Mouse (Mus musculus): ENCODE data around the gene March1. TPM values are rescaled to one million over a fixed set of nuclear protein-coding genes. Genes with fewer than 3 reads are reported as not detected.
"Not testable (repeated sequence)": the region's sequence is repeated elsewhere in the genome, so short reads cannot be mapped to it uniquely, and the experiment has no call there.

Gene March1
- polyA plus RNA-seq, 1 experiment from 2014 or later: 1.3 TPM

DNA sequence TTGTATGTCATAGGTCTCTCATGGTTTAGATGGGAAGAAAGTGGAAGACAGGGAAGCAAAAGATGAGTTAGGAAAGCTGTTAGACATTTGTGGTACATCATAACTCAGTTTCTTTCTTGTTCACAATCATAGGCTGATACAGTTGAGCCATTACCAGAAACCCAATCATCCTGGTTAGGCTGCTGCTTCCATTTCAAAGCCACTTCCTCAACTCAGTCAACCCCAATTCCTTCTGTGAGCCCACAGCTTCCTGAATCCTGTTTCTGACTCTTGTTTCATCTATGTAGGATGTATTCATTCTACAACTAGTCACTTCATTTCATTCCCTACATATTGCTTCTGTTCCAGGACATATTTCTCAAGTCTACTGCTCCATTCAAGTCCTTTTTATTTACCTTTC is 775.2 kb downstream of the March1 start:
- no peaks in the 10 kb centered on the region for H3K27me3 ChIP-seq
- H3K4me2 ChIP-seq: no peak overlapping the region
- no peaks in the 10 kb centered on the region for H3K36me3 ChIP-seq (replicated peaks)
- no peak overlapping the region for H3K9ac ChIP-seq
- H3K4me3 ChIP-seq (replicated peaks): no peak overlapping the region
- no peak overlapping the region for H3K27ac ChIP-seq (replicated peaks)
- no peaks in the 10 kb centered on the region for H3K4me1 ChIP-seq (replicated peaks)
- H3K9me3 ChIP-seq (replicated peaks): no peaks in the 10 kb centered on the region
- no peak for ATAC-seq (ENCODE audit: insufficient read depth)

DNA sequence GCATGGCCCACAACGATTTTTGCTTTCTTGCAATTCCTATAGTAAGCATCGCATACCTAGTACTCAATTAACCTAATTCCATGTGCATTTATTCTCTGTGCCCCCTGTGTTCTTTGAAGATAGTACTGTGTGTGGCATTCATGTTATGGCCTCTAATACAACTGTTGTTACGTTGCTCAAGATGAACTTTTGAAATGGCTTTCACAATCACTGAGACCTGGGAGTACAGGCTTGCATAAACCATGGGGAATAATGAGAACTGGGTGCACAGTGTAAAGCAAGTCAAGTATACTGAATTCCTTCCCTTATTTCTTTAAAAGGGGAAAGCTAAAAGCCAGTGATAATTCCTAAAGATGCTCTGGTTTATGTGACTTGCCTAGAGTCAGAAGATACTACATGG is 776.4 kb downstream of the March1 start:
- no peak overlapping the region for H3K9ac ChIP-seq
- no peaks in the 10 kb centered on the region for H3K9me3 ChIP-seq (replicated peaks)
- no peak overlapping the region for H3K27ac ChIP-seq (replicated peaks)
- H3K4me3 ChIP-seq (replicated peaks): no peak overlapping the region
- H3K27me3 ChIP-seq: no peaks in the 10 kb centered on the region
- no peak for ATAC-seq (ENCODE audit: insufficient read depth)
- no peaks in the 10 kb centered on the region for H3K4me1 ChIP-seq (replicated peaks)
- no peaks in the 10 kb centered on the region for H3K36me3 ChIP-seq (replicated peaks)
- H3K4me2 ChIP-seq: no peak overlapping the region
- 50% methylated on average over 3 of the region's 3 CpGs for WGBS (ENCODE audit: insufficient replicate concordance)

DNA sequence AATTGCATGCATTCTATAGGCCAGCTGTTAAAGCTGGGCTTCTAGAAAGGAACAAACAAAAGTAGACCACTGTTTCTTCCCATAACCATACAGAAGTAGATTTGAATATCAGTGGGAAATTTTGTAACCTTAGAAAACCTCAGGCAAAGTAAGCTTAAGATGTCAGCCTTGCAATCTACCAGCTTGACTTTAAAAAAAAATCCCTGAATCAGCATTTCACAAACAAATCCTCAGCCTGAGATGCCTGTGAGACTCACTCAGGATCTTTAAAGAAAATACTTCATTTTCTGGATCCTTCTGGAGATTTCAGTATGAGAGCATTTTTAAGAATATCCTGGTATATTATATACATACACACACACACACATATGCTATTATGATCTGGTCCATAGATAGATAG is 780.1 kb downstream of the March1 start:
- no peaks in the 10 kb centered on the region for H3K9me3 ChIP-seq (replicated peaks)
- H3K4me3 ChIP-seq (replicated peaks): no peak overlapping the region
- H3K9ac ChIP-seq: no peak overlapping the region
- no peaks in the 10 kb centered on the region for H3K36me3 ChIP-seq (replicated peaks)
- no peak overlapping the region for H3K27ac ChIP-seq (replicated peaks)
- no peaks in the 10 kb centered on the region for H3K4me1 ChIP-seq (replicated peaks)
- H3K4me2 ChIP-seq: no peak overlapping the region
- H3K27me3 ChIP-seq: no peaks in the 10 kb centered on the region
- no peak for ATAC-seq (ENCODE audit: insufficient read depth)

DNA sequence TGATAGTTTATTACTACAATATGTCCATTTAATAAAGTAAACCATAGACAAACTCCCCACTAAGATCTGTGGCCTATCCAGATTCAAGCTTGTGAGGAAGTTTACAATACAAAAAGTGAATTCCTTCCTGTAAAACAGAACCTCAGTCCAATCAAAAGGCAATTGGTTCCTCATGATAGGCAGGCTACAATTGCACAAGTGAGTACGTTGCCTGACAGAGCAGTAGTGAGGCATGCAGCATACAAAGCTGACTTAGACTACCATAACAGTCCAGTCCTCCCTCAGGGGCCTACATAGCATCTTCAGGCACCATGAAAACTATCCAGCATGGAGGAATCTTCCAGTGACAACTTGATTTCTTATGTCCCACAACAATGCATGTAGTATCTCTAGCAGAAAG is 782.4 kb downstream of the March1 start:
- 58% methylated on average over 1 of the region's 1 CpGs for WGBS (ENCODE audit: insufficient replicate concordance)
- ATAC-seq (ENCODE audit: insufficient read depth): no peak
- no peak overlapping the region for H3K4me3 ChIP-seq (replicated peaks)
- H3K9ac ChIP-seq: no peak overlapping the region
- H3K4me2 ChIP-seq: no peak overlapping the region
- no peaks in the 10 kb centered on the region for H3K4me1 ChIP-seq (replicated peaks)
- H3K36me3 ChIP-seq (replicated peaks): no peaks in the 10 kb centered on the region
- no peaks in the 10 kb centered on the region for H3K27me3 ChIP-seq
- H3K27ac ChIP-seq (replicated peaks): no peak overlapping the region
- H3K9me3 ChIP-seq (replicated peaks): no peaks in the 10 kb centered on the region

DNA sequence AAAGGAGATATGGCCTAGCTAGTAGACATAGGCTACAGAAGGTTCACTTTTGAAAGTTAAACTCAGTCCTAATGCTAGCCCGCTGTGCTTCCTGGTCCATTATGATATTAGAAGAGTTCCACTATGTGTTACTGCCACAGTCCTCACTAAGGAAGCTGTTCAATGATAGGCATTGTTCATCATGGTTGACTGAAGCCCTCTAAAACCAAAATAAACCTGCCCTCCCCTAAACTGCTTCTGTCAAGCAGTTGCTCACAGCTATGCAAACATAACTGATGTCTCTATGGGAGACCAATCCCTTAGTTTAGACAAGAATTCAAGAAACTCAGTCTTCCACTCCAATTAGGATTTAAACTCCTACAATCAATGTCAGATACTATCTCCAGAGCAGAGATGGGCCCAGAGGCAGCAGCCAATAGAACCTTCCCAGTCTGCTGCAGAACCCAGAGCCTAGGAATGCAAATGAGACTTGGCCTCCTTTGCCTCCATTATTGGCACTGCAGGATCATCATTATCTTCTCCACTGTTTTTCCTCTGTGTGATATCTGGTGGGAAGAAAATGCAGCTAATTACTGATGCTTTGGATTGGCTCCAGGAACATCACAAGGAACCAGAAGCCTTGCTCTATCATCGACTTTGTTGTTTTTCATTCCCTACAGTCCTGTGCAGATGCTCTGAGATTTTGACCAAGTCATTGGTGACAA is 787.2 kb downstream of the March1 start:
- Histone ChIP-seq H3K36me3 (replicated peaks) (no peaks in the 10 kb centered on the region), H3K27ac (replicated peaks) (no peak overlapping the region), H3K4me3 (replicated peaks) (no peak overlapping the region), H3K9me3 (replicated peaks) (no peaks in the 10 kb centered on the region), H3K27me3 (no peaks in the 10 kb centered on the region), H3K9ac (no peak overlapping the region), H3K4me2 (no peak overlapping the region), H3K4me1 (replicated peaks) (no peaks in the 10 kb centered on the region)
- no peak for ATAC-seq (ENCODE audit: insufficient read depth)
- WGBS (ENCODE audit: insufficient replicate concordance): 53% methylated on average over 2 of the region's 2 CpGs

DNA sequence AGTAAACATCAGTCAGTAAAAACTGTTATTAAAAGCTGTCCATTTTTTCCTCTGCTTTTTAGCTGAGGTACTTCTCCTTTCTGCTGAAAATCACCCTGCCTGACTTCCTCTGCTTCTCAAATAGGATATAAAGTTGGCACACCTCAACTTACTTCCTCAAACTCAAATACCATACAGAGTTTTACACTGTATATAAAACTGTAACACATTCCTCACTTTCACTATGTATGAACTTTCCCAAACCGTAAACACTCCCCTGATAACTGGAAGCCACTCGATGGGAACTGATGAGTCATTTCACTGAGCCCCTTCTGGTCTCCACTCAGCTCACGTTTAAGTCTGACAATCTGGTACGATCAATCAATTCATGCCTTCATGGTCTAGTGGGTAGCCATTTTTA is 788.1 kb downstream of the March1 start:
- not testable (repeated sequence) for H3K27ac ChIP-seq (replicated peaks); H3K36me3 ChIP-seq (replicated peaks); H3K9ac ChIP-seq; H3K27me3 ChIP-seq; H3K4me2 ChIP-seq; H3K4me1 ChIP-seq (replicated peaks); H3K4me3 ChIP-seq (replicated peaks); H3K9me3 ChIP-seq (replicated peaks); ATAC-seq (ENCODE audit: insufficient read depth)
- WGBS (ENCODE audit: insufficient replicate concordance): 20% methylated on average over 4 of the region's 4 CpGs

DNA sequence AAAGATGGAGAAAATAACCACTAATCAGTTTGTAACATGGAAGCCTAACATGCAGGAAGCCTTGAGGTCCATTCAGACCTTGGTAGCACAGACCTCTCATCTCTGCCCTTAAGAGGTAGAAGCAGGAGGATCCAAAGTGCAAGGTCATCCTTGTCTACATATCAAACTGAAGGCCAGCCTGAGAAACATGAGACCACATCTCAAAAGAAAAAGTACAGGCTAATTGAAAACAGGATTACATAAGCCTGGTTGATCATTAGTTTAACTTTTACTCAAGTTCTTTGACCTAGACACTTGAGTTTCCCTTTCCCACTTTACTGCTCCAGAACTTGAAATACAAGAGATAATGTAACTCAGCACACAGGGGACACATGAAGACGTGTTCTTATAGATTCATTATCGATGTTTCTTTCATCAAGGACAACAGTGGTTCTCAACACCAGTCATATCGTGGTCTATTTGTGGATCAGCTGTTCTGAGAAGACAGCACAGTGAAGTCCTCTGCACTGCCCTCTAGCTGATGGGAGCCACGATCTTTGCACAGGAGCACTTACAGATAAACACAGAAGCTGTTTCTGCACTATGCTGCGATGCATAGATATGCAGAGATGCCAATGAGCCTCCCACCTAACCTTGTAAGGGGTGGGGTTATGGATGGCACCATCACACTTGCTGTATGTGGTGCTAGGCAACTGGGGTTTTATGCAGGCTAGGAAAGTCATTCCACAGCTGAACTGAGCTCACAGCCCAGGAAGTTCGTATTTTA is 789.1 kb downstream of the March1 start:
- 41% methylated on average over 6 of the region's 6 CpGs for WGBS (ENCODE audit: insufficient replicate concordance)
- no peak overlapping the region for H3K4me3 ChIP-seq (replicated peaks)
- no peak for ATAC-seq (ENCODE audit: insufficient read depth)
- H3K4me2 ChIP-seq: no peak overlapping the region
- no peaks in the 10 kb centered on the region for H3K36me3 ChIP-seq (replicated peaks)
- no peaks in the 10 kb centered on the region for H3K4me1 ChIP-seq (replicated peaks)
- H3K27me3 ChIP-seq: no peaks in the 10 kb centered on the region
- H3K9me3 ChIP-seq (replicated peaks): no peaks in the 10 kb centered on the region
- no peak overlapping the region for H3K9ac ChIP-seq
- no peak overlapping the region for H3K27ac ChIP-seq (replicated peaks)

DNA sequence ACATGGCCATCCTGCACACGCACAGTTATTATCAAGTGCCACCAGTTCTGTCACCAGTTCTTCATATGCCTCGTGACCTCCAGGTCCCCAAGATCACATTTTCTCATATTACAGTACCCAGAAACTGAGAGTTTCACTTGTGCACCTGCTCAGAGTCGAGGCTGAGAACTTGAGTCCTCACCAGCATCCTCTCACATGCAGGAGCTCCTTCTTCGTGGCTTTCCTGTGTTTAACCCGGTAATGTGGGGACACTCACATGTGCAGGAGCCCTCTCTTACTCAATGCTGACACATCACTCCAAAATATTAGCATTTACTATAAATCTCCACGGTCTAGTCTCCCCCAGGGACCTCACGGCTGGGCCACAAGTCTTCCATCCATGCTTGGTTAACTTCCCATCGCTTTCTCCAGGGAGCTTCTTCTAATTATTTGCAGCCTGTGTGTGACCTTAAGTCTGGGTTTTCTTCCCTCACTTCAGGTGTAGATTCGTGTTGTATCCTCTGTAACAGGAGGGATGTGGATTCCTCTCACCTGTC is 792.4 kb downstream of the March1 start:
- no peak overlapping the region for H3K4me3 ChIP-seq (replicated peaks)
- H3K9me3 ChIP-seq (replicated peaks): no peaks in the 10 kb centered on the region
- no peak overlapping the region for H3K9ac ChIP-seq
- no peak overlapping the region for H3K27ac ChIP-seq (replicated peaks)
- no peak overlapping the region for H3K4me2 ChIP-seq
- ATAC-seq (ENCODE audit: insufficient read depth): no peak
- no peaks in the 10 kb centered on the region for H3K27me3 ChIP-seq
- 48% methylated on average over 9 of the region's 9 CpGs for WGBS (ENCODE audit: insufficient replicate concordance)
- no peaks in the 10 kb centered on the region for H3K4me1 ChIP-seq (replicated peaks)
- no peaks in the 10 kb centered on the region for H3K36me3 ChIP-seq (replicated peaks)

DNA sequence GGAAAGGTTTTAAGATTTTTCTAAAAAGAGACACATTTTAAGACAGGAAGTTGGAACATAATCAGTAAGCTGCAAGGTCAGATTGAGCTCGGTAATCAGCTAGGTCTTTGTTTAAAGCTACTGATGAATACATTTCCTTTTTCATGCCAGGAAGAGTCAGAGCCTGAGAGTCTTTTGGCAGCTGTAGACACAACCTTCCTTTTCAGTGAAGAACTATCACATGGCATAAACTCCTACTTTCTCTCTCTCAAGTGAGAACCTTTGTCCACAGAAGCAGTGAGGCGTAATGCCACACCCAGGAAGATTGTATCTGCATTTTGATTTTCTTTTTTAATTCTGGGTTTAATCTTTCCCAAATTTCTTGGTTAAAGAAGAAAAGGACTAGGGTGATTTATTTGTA is 795.4 kb downstream of the March1 start:
- Histone ChIP-seq H3K4me2 (no peak overlapping the region), H3K27ac (replicated peaks) (no peak overlapping the region), H3K36me3 (replicated peaks) (no peaks in the 10 kb centered on the region), H3K9me3 (replicated peaks) (no peaks in the 10 kb centered on the region), H3K27me3 (no peaks in the 10 kb centered on the region), H3K4me1 (replicated peaks) (no peaks in the 10 kb centered on the region), H3K4me3 (replicated peaks) (no peak overlapping the region), H3K9ac (no peak overlapping the region)
- WGBS (ENCODE audit: insufficient replicate concordance): 30% methylated on average over 2 of the region's 2 CpGs
- no peak for ATAC-seq (ENCODE audit: insufficient read depth)

DNA sequence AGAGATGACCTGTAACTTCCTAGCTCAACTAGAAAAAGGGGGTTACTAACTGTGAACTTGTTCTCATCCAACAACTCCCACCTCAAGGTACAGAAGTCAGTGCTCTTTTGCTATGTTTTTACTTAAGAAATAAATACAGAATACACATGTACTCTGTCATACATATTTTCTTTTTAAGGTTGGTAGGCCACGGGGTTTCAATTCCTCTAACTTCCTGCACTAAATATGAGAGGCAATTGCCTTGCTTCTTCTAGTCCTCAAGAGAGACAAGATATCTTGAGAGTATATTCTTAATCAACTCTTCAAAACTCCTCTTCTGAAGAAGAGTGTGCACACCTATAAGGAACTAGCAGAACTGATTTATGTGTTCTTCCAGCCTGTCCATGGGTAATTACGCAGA is 797.5 kb downstream of the March1 start:
- no peak for ATAC-seq (ENCODE audit: insufficient read depth)
- 60% methylated on average over 2 of the region's 2 CpGs for WGBS (ENCODE audit: insufficient replicate concordance)
- Histone ChIP-seq H3K4me3 (replicated peaks) (no peak overlapping the region), H3K9me3 (replicated peaks) (no peaks in the 10 kb centered on the region), H3K27ac (replicated peaks) (no peak overlapping the region), H3K4me2 (no peak overlapping the region), H3K9ac (no peak overlapping the region), H3K4me1 (replicated peaks) (no peaks in the 10 kb centered on the region), H3K27me3 (no peaks in the 10 kb centered on the region), H3K36me3 (replicated peaks) (no peaks in the 10 kb centered on the region)

DNA sequence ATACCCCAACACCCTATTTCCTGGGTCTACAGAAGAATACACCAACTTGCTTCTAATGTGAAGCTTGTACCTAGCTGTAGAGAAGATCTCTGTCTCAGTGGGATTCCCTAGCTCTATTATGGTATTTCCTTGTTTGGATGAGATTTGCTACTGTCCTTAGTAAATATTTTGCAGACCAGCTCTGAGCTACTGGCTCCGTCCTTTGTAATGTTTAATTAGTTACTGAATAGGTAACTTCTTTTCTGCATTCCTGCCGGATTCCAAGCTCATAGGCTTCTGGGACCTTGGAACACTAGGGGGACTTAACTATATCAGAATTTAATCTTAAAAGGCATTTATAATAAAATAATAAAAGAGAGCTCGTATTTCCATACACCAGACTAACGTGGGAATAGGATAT is 799.9 kb downstream of the March1 start:
- not testable (repeated sequence) for ATAC-seq (ENCODE audit: insufficient read depth); H3K4me1 ChIP-seq (replicated peaks); H3K27me3 ChIP-seq; H3K27ac ChIP-seq (replicated peaks); H3K4me2 ChIP-seq; H3K36me3 ChIP-seq (replicated peaks); H3K9ac ChIP-seq; H3K9me3 ChIP-seq (replicated peaks); H3K4me3 ChIP-seq (replicated peaks)
- WGBS (ENCODE audit: insufficient replicate concordance): 65% methylated on average over 4 of the region's 4 CpGs

DNA sequence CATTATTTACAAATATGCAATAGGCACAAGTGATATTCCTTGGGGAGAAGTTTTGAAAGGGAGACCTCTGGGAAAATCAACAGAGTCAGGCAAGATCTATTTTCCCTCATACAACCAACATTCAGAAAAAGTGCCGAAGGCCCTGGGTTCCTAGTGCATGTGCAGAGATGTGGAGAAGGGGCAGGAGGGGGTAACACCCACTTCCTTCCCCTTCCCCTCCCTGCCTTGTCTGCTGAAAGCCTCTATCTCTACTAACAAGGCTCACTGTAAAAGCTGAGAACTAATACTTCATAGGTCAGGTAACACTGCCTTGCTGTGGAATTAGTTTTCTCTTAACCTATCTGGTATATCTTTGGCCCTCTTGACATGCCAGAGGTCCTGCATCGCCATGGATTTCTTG is 812.9 kb downstream of the March1 start:
- no peak overlapping the region for H3K4me3 ChIP-seq (replicated peaks)
- no peak overlapping the region for H3K9ac ChIP-seq
- WGBS (ENCODE audit: insufficient replicate concordance): 23% methylated on average over 2 of the region's 2 CpGs
- H3K4me1 ChIP-seq (replicated peaks): no peaks in the 10 kb centered on the region
- ATAC-seq (ENCODE audit: insufficient read depth): no peak
- no peaks in the 10 kb centered on the region for H3K9me3 ChIP-seq (replicated peaks)
- no peaks in the 10 kb centered on the region for H3K27me3 ChIP-seq
- no peak overlapping the region for H3K4me2 ChIP-seq
- no peak overlapping the region for H3K27ac ChIP-seq (replicated peaks)
- no peaks in the 10 kb centered on the region for H3K36me3 ChIP-seq (replicated peaks)

Measured in liver, embryonic 15.5 days (tissue).